17 mouse cellular contexts compared by ENCODE assay signal in genomic region chr2:148017782-148018690, GRCm38 (mm10). TPM values are rescaled to one million over a fixed set of nuclear protein-coding genes. Genes with fewer than 3 reads are reported as not detected.
"Had no signal": no experiment of that assay in that cellular context is flagged by ENCODE, and none has a peak within 500 bp of the region (broad histone marks: within the 10 kb centered on the region; RNA-seq: fewer than 3 reads in every experiment).

No protein-coding gene starts in this region.

- H3K4me3 ChIP-seq: kidney, embryonic 15.5 days; left cerebral cortex, adult 2 months; limb, embryonic 15.5 days; liver, embryonic 12.5 days; neural tube, embryonic 12.5 days; stomach, embryonic 15.5 days had no signal

- H3K27ac ChIP-seq: kidney, embryonic 15.5 days; left cerebral cortex, adult 2 months; limb, embryonic 15.5 days; liver, embryonic 12.5 days; neural tube, embryonic 12.5 days; stomach, embryonic 15.5 days had no signal

- H3K9me3 ChIP-seq: kidney, embryonic 15.5 days; limb, embryonic 15.5 days; liver, embryonic 12.5 days; neural tube, embryonic 12.5 days; stomach, embryonic 15.5 days had no signal

- H3K9ac ChIP-seq: kidney, embryonic 15.5 days; limb, embryonic 15.5 days; liver, embryonic 12.5 days; neural tube, embryonic 12.5 days; stomach, embryonic 15.5 days had no signal

- ATAC-seq: liver, embryonic 12.5 days had no signal

- DNase-seq: kidney, adult 2 months; kidney, postnatal 14 days; midbrain, embryonic 14.5 days; retina, postnatal 1 day; thymus, adult 2 months; thymus, postnatal 36 days had no signal

- H3K36me3 ChIP-seq: kidney, embryonic 15.5 days; limb, embryonic 15.5 days; liver, embryonic 12.5 days; neural tube, embryonic 12.5 days; stomach, embryonic 15.5 days had no signal

- H3K27me3 ChIP-seq: stomach, embryonic 15.5 days had no signal

- H3K4me2 ChIP-seq: kidney, embryonic 15.5 days; limb, embryonic 15.5 days; liver, embryonic 12.5 days; neural tube, embryonic 12.5 days; stomach, embryonic 15.5 days had no signal

- H3K4me1 ChIP-seq: kidney, embryonic 15.5 days; limb, embryonic 15.5 days; neural tube, embryonic 12.5 days had no signal

RNA-seq across cellular contexts. Expression of gene Foxa2, which starts 28.7 kb away (rescaled TPM):
- total RNA-seq: layer of hippocampus, postnatal 25 days; left cerebral cortex, adult 2 months; left cerebral cortex, postnatal 14 days; megakaryocyte progenitor cell, adult 5-6 weeks; monocyte, adult 5-6 weeks; neutrophil, adult 5-6 weeks had no signal
- polyA plus RNA-seq: kidney, adult 2 months had no signal
